Mouse (Mus musculus) gonadal fat pad, adult 2 months (tissue): ENCODE data around the gene Pkd2. TPM values are rescaled to one million over a fixed set of nuclear protein-coding genes. Genes with fewer than 3 reads are reported as not detected.

ENCODE experiments used
- DNase-seq: peaks from one replicate; pipeline ENCODE4 v3.0.0-alpha.2; 2012; ENCODE audit warnings: low read depth
- polyA plus RNA-seq: library from polyadenylated mRNA; depleted of rRNA; stranded (reverse); fragments of >200 nt; gene quantifications from 2 replicates; pipeline ENCODE4 v1.2.3, GENCODE M21; 2012; rRNA removed

The Pkd2 gene
- polyA plus RNA-seq, 1 experiment, result 16.9 TPM

GRCm38 (mm10) chr5:104465731-104466130 lies 6.5 kb downstream of the Pkd2 start:
- DNase-seq, result no peak

GRCm38 (mm10) chr5:104466816-104467215 lies 7.6 kb downstream of the Pkd2 start:
- no peak for DNase-seq

- no peak for DNase-seq
These were observed 9.3 kb downstream of the Pkd2 start for GRCm38 (mm10) chr5:104468586-104468985.

- DNase-seq, result no peak
These were observed 11.7 kb downstream of the Pkd2 start for GRCm38 (mm10) chr5:104470981-104471391.

GRCm38 (mm10) chr5:104472371-104472770 lies 13.1 kb downstream of the Pkd2 start:
- no peak for DNase-seq

GRCm38 (mm10) chr5:104480367-104480766 lies 21.1 kb downstream of the Pkd2 start:
- DNase-seq, result no peak

GRCm38 (mm10) chr5:104482856-104483255 lies 23.6 kb downstream of the Pkd2 start:
- no peak for DNase-seq

- DNase-seq, result no peak
These were observed 32.3 kb downstream of the Pkd2 start for GRCm38 (mm10) chr5:104491561-104491960.

- no peak for DNase-seq
These were observed 45.6 kb downstream of the Pkd2 start for GRCm38 (mm10) chr5:104504883-104505282.

GRCm38 (mm10) chr5:104507829-104508194 lies 48.6 kb downstream of the Pkd2 start:
- no peak for DNase-seq

GRCm38 (mm10) chr5:104508195-104508891 lies 49.1 kb downstream of the Pkd2 start, which contains the start of gene BC005561:
BC005561 (plus strand) TSS chr5:104508352.
- DNase-seq, result no peak

GRCm38 (mm10) chr5:104511211-104511610 lies 52.0 kb downstream of the Pkd2 start:
- no peak for DNase-seq

GRCm38 (mm10) chr5:104538612-104539011 lies 79.4 kb downstream of the Pkd2 start:
- DNase-seq, result no peak

GRCm38 (mm10) chr5:104539331-104539730 lies 80.1 kb downstream of the Pkd2 start:
- no peak for DNase-seq

Other genes starting within 250 kb of the Pkd2 start
- not detected in 2 replicates for gene Ibsp, start 160.3 kb upstream of the Pkd2 start, polyA plus RNA-seq
- gene Mepe, start 134.1 kb upstream of the Pkd2 start, polyA plus RNA-seq, result not detected in 2 replicates
- 1.2 and 1.7 TPM in 2 replicates for gene Spp1, start 24.3 kb upstream of the Pkd2 start, polyA plus RNA-seq
- 1.5 and 1.8 TPM in 2 replicates for gene BC005561, start 48.9 kb downstream of the Pkd2 start, polyA plus RNA-seq